Comparison of ENCODE assay signal across 8 mouse cellular contexts in genomic region chr6:134043545-134043944, GRCm38 (mm10). TPM values are rescaled to one million over a fixed set of nuclear protein-coding genes. Genes with fewer than 3 reads are reported as not detected.
DNase-seq lines count a peak whose midpoint lies in the region; ATAC-seq and TF ChIP-seq lines count a peak whose summit lies in the region.
"Had no signal": no experiment of that assay in that cellular context is flagged by ENCODE, and none has a peak within 500 bp of the region (broad histone marks: within the 10 kb centered on the region; RNA-seq: fewer than 3 reads in every experiment).

No protein-coding gene starts in this region.

- no peaks in the 10 kb centered on the region for H3K27me3 ChIP-seq in heart, postnatal 0 days (ENCODE audit: control insufficient read depth, insufficient read depth, low read length)
- H3K27me3 ChIP-seq in intestine, embryonic 14.5 days (replicated peaks; ENCODE audit: control insufficient read depth, insufficient read depth, low read length), result no peaks in the 10 kb centered on the region
- no peaks in the 10 kb centered on the region for H3K27me3 ChIP-seq in liver, postnatal 0 days (ENCODE audit: insufficient read depth, low read length)

- H3K9ac ChIP-seq in heart, postnatal 0 days (replicated peaks; ENCODE audit: low read depth, low read length), result no peak overlapping the region
- H3K9ac ChIP-seq in intestine, embryonic 14.5 days (ENCODE audit: low read length), result no peak overlapping the region
- H3K9ac ChIP-seq in liver, postnatal 0 days (replicated peaks), result no peak overlapping the region

- no peak for TF ChIP-seq CTCF in heart, postnatal 0 days (IDR thresholded peaks at IDR 0.05; ENCODE audit: low read depth)
- no peak for TF ChIP-seq CTCF in liver, postnatal 0 days (IDR thresholded peaks at IDR 0.05; ENCODE audit: low read depth)

- no peak for TF ChIP-seq EP300 in heart, postnatal 0 days (IDR thresholded peaks at IDR 0.05; ENCODE audit: low read depth)
- TF ChIP-seq EP300 in liver, postnatal 0 days (IDR thresholded peaks at IDR 0.05; ENCODE audit: low read depth), result no peak

- WGBS in heart, postnatal 0 days, result 32% methylated on average over 7 of the region's 7 CpGs
- 11% methylated on average over 7 of the region's 7 CpGs for WGBS in intestine, embryonic 14.5 days
- 30% methylated on average over 7 of the region's 7 CpGs for WGBS in liver, postnatal 0 days (ENCODE audit: insufficient replicate concordance)

- ATAC-seq in heart, postnatal 0 days (ENCODE audit: insufficient read depth, low read depth), result peak; percentile 24; the same call in 1 of the 2 replicates
- no peak for ATAC-seq in intestine, embryonic 14.5 days (replicated peaks; ENCODE audit: low FRiP score, low TSS enrichment, low read depth)
- no peak for ATAC-seq in liver, postnatal 0 days

- H3K36me3 ChIP-seq in heart, postnatal 0 days (replicated peaks; ENCODE audit: control insufficient read depth, insufficient read depth, low read length), result no peaks in the 10 kb centered on the region
- no peaks in the 10 kb centered on the region; the same call in 1 of the 2 replicates for H3K36me3 ChIP-seq in intestine, embryonic 14.5 days (ENCODE audit: control insufficient read depth, insufficient read depth, low read length)
- H3K36me3 ChIP-seq in liver, postnatal 0 days (replicated peaks; ENCODE audit: insufficient read depth, low read length), result no peaks in the 10 kb centered on the region

- no peak for DNase-seq in heart, postnatal 0 days (ENCODE audit: low spot score)
- DNase-seq in heart, postnatal 14 days, result no peak
- peak; percentile 56 for DNase-seq in adrenal gland, postnatal 14 days
- DNase-seq in intestine, embryonic 14.5 days (ENCODE audit: low spot score), result no peak
- no peak for DNase-seq in liver, postnatal 0 days
- no peak for DNase-seq in frontal cortex, postnatal 25 days (ENCODE audit: low spot score in 2 of 2)
- no peak for DNase-seq in left cerebral cortex, postnatal 36 days (ENCODE audit: low spot score in 2 of 2)
- DNase-seq: cerebellum, postnatal 14 days had no signal

- no peak overlapping the region for H3K4me3 ChIP-seq in heart, postnatal 0 days (ENCODE audit: low read depth, low read length)
- no peak overlapping the region for H3K4me3 ChIP-seq in intestine, embryonic 14.5 days (ENCODE audit: low read depth, low read length)
- no peak overlapping the region for H3K4me3 ChIP-seq in liver, postnatal 0 days (ENCODE audit: low read depth, low read length)

- no peak overlapping the region; the same call in 1 of the 2 replicates for H3K4me2 ChIP-seq in heart, postnatal 0 days (ENCODE audit: low read depth, low read length)
- peak overlapping the region; percentile 25 for H3K4me2 ChIP-seq in intestine, embryonic 14.5 days (ENCODE audit: low read length)
- H3K4me2 ChIP-seq in liver, postnatal 0 days (ENCODE audit: low read depth, low read length), result no peak overlapping the region

- intact Hi-C loops in heart, postnatal 14 days (cut with DNase I), result no loop called here
- intact Hi-C loops in left cerebral cortex, postnatal 36 days (cut with DNase I), result no loop called here

- H3K27ac ChIP-seq in heart, postnatal 0 days (ENCODE audit: low read depth), result peak overlapping the region; percentile 8; the same call in 1 of the 2 replicates
- peak overlapping the region; percentile 33; the same call in 1 of the 2 replicates for H3K27ac ChIP-seq in intestine, embryonic 14.5 days (ENCODE audit: low read depth)
- 0 out of 2 replicates have a peak overlapping the region, but pooled peaks have one; percentile 25 for H3K27ac ChIP-seq in liver, postnatal 0 days (ENCODE audit: low read depth)

- peaks cover 79% of the 10 kb centered on the region for H3K4me1 ChIP-seq in heart, postnatal 0 days (ENCODE audit: control insufficient read depth, insufficient read depth)
- H3K4me1 ChIP-seq in intestine, embryonic 14.5 days (replicated peaks; ENCODE audit: control insufficient read depth, insufficient read depth, low read length), result peaks cover 59% of the 10 kb centered on the region
- peaks cover 37% of the 10 kb centered on the region for H3K4me1 ChIP-seq in liver, postnatal 0 days (ENCODE audit: insufficient read depth)

- no peaks in the 10 kb centered on the region for H3K9me3 ChIP-seq in heart, postnatal 0 days (replicated peaks; ENCODE audit: control insufficient read depth, low read length)
- no peaks in the 10 kb centered on the region for H3K9me3 ChIP-seq in intestine, embryonic 14.5 days (ENCODE audit: control insufficient read depth, low read length)
- H3K9me3 ChIP-seq in liver, postnatal 0 days (ENCODE audit: low read length), result no peaks in the 10 kb centered on the region

RNA-seq across cellular contexts. Expression of gene Etv6, which starts 8.0 kb away (rescaled TPM):
- 12.4 and 30.3 TPM in 2 replicates for total RNA-seq in heart, postnatal 0 days (2014; rRNA removed; ENCODE audit: low replicate concordance)
- 5.5 and 6.1 TPM in 2 replicates for polyA plus RNA-seq in heart, postnatal 0 days (2015; fragmentation: Nextera tagmentation; extraction: Ambion mirVana)
- total RNA-seq in heart, postnatal 14 days (2021), result 10 to 100 TPM; 12.7 to 12.8 TPM
- total RNA-seq in adrenal gland, postnatal 14 days (2021), result 35.7 and 38.2 TPM in 2 replicates
- polyA plus RNA-seq in intestine, embryonic 14.5 days (2014; fragmentation: Nextera tagmentation; extraction: Ambion mirVana), result 16.5 and 17.7 TPM in 2 replicates
- polyA plus RNA-seq in liver, postnatal 0 days (2015; fragmentation: Nextera tagmentation; extraction: Ambion mirVana), result 2.6 and 2.7 TPM in 2 replicates
- total RNA-seq in left cerebral cortex, postnatal 36 days (2021), result 10 to 100 TPM; 14.1 to 18.1 TPM
